Mouse (Mus musculus) CD8-positive naive resting alpha-beta T cell, adult 2 months (primary cell): Measurements from ENCODE around the gene Dnhd1.
A peak's percentile ranks its signal among the peaks of the same experiment; 100 is the strongest.

ENCODE experiments used
- DNase-seq, 2 experiments: peaks; one replicate each; pipeline ENCODE4 v3.0.0; 2022; ENCODE audit warnings: low read depth in 2 of 2, low spot score in 2 of 2

The Dnhd1 gene

DNA sequence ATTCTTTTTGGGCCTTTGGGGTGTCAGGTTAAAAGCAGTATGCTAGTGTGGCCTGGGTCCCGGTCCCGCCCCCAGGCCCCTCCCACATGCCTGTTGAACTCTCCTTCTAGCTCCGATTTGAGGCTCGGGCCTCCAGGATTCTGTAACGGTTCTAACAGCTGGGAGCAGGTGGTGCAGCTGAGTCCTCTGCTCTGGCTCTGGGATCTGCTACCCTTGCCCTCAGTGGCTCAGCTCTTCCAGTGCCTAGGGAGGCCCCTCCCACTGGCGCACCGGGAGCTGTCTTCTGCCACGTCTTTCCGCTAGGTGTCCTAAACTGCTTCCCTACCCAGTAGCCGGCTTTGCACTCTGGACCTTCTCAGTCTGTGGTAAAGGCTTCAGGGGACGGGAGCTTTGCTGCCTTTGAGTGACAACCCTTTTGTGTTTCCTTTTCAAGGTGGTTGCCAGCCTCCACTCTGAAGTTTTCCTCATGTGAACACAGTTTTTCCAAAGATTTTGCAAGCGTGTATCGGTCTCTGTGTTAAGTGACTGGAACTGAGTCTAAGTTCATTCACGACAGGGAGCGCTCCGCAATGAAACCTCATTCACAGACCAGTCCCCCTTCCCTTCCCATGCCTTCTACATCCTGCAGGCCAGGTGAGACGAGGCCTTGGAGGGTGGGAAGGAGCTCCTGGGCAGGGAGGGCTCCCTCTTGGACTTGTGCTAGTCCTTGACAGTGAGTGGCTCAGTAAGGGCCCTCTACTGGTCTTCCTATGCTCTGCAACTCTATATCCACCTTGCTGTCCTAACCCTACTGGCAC lies at the start of gene Dnhd1:
Gene Dnhd1, plus strand, starts transcription at position 189 of the 797 bp plus-strand sequence.
- peak; percentile 29 to 54 for DNase-seq

GRCm38 (mm10) chr7:105602860-105603623 lies 47.6 kb upstream of the Dnhd1 start:
- peak; percentile 21 to 26 for DNase-seq

- no peak for DNase-seq
Measured at GRCm38 (mm10) chr7:105608467-105608866, 42.2 kb upstream of the Dnhd1 start.

GRCm38 (mm10) chr7:105611767-105612166 lies 38.9 kb upstream of the Dnhd1 start:
- DNase-seq, result no peak

DNA sequence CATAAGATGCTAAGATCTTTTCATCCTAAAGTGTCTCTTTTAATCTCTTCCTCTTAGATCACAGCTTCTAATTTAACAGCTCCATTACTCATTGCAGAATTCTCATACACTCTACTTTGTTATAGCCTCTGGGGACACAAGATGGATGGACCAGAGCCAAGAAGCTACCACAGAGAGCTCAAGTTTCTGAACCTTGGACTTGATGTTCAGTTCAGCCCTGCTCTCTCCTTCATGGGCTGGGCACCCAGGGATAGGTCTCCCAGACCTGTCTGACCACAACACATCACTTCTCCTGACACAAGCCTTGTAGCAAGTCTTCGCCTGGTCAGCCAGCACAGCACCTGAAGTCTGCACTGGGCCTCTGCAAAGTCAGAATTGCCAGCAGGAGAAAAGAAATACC lies 36.2 kb upstream of the Dnhd1 start:
- DNase-seq, result no peak

- DNase-seq, result no peak
Measured at GRCm38 (mm10) chr7:105615720-105616119, 34.9 kb upstream of the Dnhd1 start.

DNA sequence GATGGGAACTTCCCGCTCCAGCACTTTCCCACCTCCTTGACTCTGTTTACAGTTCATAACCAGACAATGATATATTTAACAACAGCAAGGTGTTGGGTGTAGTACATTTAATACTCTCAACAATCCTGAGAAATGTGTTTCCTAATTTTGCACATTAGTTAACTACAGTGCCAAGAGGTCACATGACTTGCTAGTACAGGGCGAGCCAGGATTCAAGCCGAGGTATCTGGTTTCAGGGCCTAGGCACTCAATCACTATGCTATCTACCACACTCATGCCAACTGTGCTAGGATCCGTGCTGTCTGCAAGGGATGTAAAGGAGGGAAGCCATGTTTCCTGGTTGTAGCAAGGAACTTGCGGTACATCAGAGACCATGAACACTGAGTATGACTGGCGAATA lies 34.1 kb upstream of the Dnhd1 start:
- no peak for DNase-seq

GRCm38 (mm10) chr7:105617810-105618209 lies 32.8 kb upstream of the Dnhd1 start:
- no peak for DNase-seq

GRCm38 (mm10) chr7:105619701-105620100 lies 30.9 kb upstream of the Dnhd1 start:
- no peak for DNase-seq

GRCm38 (mm10) chr7:105621053-105621452 lies 29.6 kb upstream of the Dnhd1 start:
- no peak for DNase-seq

DNA sequence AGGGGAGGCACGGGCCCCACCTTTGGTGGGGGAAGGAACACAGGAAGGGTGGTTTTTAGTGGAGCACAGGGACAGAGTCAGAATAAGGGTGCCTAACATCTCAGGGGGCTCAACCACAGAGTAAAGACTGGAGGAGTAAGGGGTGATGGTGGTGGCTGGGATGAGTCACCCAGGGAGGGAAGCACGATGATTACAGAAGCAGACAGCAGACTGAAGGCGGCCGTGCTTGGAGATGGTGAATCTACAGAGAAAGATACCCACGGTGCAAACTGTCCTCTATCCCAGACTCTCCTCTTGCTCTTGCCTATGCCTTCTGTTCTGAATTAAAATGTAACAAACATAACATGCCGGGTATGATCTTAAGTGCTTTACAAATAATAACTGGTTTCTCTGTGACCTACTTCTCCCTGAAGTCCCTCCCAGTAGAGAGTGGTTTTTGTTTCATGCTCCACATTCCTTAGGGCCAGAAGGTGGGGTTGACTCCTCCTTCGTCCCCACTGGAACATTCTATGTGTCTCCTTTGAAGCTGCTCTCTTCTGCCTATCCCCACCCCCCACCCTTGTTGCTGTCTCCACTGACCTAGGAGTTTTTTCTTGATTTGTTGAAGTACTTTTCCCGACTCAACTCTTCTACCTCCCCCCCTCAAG lies 28.9 kb upstream of the Dnhd1 start:
- no peak for DNase-seq

DNA sequence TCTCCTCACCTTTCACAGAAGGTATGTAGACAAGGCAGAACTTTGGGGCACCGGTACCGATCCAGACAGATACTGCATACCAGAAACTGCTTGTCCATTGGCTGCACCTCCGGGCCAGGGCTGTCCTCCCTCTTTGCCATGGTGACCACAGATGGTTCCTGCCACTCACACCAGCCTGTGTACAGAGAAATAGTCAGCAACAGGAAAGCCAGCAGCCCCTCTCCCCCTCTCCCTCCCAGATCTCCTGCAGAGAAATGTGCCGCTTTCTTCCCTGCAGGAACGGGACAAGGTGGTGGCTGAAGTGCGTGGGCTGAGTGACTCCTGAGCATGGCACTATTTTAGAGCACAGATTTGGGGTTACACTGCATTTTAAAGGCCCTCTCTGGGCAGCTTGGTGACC lies 25.2 kb upstream of the Dnhd1 start:
- DNase-seq, result no peak

GRCm38 (mm10) chr7:105628633-105629032 lies 22.0 kb upstream of the Dnhd1 start:
- no peak for DNase-seq

- no peak for DNase-seq
Measured at GRCm38 (mm10) chr7:105632551-105632972, 18.1 kb upstream of the Dnhd1 start.

GRCm38 (mm10) chr7:105633127-105633800 lies 17.4 kb upstream of the Dnhd1 start, which contains the start of gene Trim3:
Trim3 (minus strand) TSS chr7:105633571.
- DNase-seq, result peak; percentile 51 to 55

DNA sequence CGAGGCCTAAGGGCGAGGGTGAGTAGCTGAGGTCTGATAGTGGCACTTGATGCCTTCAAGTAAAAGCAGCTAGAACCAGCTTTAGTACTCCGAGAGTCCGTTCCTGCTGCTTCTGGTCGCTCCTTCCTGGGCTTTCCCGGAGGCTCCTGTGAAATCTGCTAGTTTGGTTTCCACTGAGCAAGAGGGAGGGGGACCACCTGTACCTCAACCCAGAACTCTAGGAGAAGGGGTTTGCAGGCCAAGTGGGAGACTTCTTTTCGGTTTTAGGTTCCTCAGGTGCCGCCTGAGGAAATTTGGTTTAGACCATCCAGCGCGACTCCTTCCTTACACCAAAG lies 16.9 kb upstream of the Dnhd1 start:
- no peak for DNase-seq

DNA sequence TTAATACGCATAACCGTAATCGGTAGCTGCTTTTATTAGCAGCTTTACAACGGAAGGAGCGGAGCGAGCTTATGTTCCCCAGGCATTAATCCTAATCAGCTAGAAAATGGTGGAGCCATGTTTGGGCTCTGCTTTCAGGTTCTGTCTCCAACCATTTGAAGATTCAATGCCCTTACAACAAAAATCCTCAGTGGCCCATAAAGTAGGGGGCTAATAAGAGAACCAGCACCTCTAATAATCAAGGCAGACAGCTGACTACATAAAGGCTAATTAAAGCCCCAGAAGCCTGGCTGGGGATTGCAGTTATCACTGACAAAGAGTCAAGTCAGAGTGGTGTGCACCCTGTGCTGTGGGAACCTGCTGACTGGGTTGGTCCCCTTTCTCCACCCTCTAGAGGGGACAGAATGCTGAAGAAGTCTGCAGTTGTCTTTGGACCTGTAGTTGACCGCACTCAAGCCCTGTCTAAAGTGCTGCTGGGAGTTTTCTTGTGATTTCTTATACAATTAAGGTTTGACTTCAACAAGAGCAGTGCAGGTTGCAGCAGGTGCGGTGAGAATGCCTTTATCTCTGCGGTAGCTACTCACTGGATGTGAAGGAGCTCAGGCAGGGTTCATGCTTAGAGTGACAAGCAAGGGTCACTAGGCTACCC lies 16.2 kb upstream of the Dnhd1 start:
- DNase-seq, result no peak

DNA sequence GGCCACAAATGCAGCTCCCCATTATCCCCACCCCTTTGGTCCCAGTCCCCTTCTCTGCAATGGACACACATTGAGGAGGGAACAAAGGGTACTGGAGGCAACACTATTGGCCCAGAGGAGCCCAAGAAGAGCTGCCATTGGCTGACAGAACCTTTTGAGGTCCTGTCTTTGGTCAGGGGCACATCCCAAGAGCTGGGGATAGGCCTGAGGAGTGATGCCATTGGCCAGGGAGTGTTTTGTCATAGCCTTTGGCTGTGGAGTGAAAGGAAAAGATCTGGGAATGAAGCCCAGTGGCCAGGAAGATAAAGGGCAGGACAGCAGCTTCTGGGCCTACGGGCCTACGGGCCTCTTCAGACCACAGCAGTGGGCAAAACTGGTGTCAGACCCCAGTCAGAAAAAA lies 14.9 kb upstream of the Dnhd1 start:
- DNase-seq, result no peak

DNA sequence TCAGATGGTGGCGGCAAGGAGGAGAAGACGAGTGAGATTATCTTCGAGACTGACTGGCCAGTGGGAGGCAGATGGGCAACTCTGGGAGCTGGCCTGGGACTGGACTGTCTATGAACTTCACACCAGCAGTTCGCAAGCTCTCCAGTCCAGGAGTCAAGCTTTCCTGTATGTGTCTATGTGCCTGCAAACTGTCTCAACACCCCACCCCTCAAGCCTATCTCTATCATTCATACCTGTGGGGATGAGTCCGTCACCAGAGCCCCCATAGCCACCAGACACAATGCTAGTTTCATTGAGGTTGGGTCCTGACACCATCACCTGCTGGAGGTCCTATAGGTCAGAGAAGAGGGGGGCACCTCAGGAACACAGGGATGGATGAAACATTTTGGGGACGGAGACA lies 11.9 kb upstream of the Dnhd1 start:
- DNase-seq, result no peak

DNA sequence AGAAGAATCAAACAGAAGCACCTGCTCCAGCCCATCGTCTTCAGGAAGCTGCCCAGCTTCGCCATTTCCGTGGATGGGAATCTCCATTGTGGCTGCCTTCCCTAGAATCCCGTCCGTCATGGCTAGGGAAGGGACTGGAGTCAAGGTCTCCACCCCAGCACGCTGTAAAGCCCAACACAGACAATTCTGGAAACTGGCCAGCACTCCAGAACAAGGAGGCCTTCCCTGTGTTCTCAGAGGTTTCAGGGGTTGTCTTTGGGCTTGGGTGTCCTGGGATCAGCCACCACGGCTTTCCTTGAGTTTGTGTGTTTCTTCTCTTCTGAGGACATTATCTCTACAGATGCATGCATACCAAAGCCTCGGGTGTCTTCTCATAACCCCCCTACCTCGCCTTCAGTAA lies 11.3 kb upstream of the Dnhd1 start:
- no peak for DNase-seq

GRCm38 (mm10) chr7:105639756-105640155 lies 10.9 kb upstream of the Dnhd1 start, which contains the start of gene Timm10b:
Timm10b (plus strand) TSS chr7:105640056.
- DNase-seq, result no peak
